Mouse (Mus musculus): Measurements from ENCODE around the gene Pfkm. TPM values are rescaled to one million over a fixed set of nuclear protein-coding genes. Genes with fewer than 3 reads are reported as not detected.

Pfkm gene
- polyA plus RNA-seq (2017; shearing (Covaris generic)): 10 to 100 TPM in 1 of 2 experiments, 1 to 10 TPM in 1; 9.0 to 13.0 TPM

DNA sequence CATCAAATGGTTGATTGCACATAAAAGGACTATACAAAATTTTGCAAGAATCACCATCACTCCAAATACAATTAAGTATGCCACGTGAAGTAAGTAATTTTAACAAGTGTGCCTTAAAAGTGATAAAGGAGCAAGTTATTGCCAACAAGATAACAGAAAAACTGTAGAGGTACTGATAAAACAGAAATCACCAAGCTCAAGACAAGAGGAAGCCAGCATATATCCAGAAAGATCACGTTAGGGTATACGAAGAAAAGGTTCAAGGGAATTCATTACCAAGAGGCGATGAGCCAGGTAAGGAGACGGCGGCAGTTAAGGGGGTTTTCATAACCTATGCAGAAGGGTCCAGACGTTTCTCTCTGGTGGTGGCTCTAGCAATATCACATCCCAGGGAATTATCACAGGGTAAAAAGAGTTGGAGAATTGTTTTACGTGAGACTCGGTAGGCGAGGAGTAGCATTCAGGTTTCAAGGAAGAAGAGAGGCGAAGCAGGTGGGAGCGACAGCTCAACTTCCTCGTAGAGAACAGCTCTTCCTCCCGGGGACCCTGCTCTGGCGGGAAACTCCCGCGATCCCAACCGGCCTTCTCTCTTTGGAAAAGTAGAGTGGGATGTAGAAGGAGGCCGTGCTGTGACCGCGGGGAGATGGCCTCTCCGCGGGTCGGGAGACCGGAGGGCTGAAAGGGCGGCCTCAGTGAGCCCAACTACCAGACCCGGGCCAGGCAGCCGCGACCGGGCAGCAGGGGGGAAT, at the start of gene Pfkm:
Gene Pfkm (plus strand): TSS at position 218 of the 749 bp plus-strand sequence.

DNA sequence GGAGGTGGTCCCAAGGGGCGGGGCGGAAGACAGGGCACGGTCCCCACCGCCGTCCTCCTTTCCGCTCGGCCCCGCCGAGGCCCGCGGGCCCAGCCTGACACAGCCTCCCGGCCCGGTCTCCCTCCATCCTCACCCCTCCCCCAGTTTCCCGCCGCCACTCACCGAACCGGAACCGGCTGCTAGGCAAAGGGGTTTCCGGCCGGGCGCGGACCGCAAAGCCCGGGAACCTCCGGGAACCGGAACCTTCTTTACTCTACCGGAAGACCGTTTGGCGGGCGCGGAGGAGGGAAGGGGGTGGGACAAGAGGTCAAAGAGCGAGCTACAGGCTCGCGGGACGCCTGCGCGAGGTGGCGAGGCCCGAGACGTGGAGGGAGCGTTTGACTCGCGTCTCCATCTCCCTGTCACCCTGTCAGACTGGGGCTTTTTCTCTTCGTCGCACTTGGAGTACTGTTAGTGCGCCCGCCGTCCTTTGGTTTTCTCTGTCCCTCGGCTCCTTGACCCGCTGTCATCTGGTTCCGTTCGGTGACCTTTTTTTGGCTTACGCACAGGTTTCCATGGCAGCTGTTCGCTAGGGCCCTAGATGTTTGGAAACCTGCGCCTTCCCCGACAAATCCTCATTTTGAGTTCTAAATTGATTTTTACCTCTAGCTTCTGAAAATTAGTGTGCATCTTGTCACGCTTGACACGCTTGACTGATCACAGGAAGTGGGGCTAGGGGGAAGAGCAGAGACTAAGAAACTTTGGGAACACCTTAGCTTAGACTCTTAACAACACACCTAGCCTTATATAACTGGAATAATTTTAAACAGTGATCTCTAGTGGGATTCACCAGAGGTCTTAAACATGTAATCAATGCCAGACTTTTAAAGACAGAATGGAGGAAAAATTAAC, 977 bp downstream of the Pfkm start, which contains the start of gene Senp1:
Gene Senp1 (minus strand): TSS at position 624 of the 891 bp plus-strand sequence.

DNA sequence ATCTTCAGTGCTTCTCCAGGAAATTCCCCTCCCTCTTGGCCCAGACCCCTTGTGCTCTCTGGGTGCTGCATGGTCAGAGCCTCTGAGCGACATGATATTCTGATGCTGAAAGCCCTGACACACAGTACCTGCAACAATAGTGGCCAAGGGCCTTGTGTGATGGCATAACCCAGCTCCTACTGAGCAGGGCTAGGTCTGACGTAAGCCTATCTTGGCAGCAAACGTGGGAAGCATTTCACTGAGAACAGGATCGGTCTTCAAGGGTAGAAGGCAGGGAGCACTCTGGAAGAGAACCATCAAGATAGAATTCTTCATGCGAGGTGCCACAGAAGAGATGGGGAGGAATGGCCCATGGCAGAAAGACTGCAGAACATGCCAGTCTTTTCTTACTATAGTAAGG, 73.1 kb downstream of the Pfkm start, which contains the start of gene Asb8:
Gene Asb8 (minus strand): TSS at position 101 of the 400 bp plus-strand sequence.

DNA sequence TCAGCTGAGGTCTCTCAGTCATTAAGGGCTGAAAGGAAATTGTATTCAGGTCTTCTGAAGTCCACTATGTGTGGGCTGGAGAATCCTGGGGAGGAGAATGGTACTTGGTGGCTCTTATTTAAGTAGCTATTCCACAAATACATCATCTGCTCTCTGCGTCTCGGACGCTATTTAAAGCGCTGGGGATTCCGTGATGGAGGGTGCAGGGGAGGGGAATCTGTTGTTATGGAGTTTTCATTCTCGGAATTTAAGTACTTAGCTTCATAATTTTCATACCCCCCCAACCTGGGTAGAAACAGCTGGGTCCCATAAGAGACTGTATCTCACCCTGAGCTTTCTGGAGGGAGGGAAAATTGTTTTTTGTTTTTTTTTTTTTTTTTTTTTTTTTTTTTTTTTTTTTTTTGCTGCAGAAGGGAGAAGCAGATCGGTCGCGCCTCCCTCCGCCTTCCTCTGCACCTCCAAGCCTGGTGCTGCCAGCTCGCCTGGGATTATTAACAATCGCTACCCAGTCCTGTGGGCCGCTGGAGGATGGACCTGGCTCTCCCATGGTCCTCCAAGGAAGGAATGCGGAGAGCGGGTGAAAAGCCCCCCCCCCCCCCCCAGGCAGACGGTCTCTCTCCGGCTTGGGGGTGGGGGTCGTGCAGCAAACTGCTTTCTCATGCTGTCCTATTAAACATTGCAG, 74.7 kb downstream of the Pfkm start, which contains the start of gene Ccdc184:
Gene Ccdc184 (plus strand): TSS at position 196 of the 682 bp plus-strand sequence.

Other genes with a start within 250 kb of the Pfkm start
- gene Hdac7, start 248.1 kb upstream of the Pfkm start, polyA plus RNA-seq (2017; shearing (Covaris generic)): 10 to 100 TPM; 67.9 to 93.6 TPM
- 1 to 10 TPM; 1.1 to 9.0 TPM for gene Vdr, start 182.0 kb upstream of the Pfkm start, polyA plus RNA-seq (2017; shearing (Covaris generic))
- gene Tmem106c, start 128.4 kb upstream of the Pfkm start, polyA plus RNA-seq (2017; shearing (Covaris generic)): 10 to 100 TPM; 13.1 to 20.8 TPM
- under 1 TPM in 1 of 2 experiments, not detected in 1; 0.11 TPM for gene Col2a1, start 87.9 kb upstream of the Pfkm start, polyA plus RNA-seq (2017; shearing (Covaris generic))
- gene Senp1, start 1.2 kb downstream of the Pfkm start, polyA plus RNA-seq (2017; shearing (Covaris generic)): 10 to 100 TPM; 42.2 to 54.6 TPM
- 10 to 100 TPM; 38.4 to 41.8 TPM for gene Asb8, start 73.0 kb downstream of the Pfkm start, polyA plus RNA-seq (2017; shearing (Covaris generic))
- gene Ccdc184, start 74.6 kb downstream of the Pfkm start, polyA plus RNA-seq (2017; shearing (Covaris generic)): under 1 TPM; 0.07 to 0.57 TPM
- gene Olfr288, start 103.0 kb downstream of the Pfkm start, polyA plus RNA-seq (2017; shearing (Covaris generic)): not detected
- gene Gm44579, start 128.4 kb downstream of the Pfkm start, polyA plus RNA-seq (2017; shearing (Covaris generic)): under 1 TPM in 1 of 2 experiments, not detected in 1; 0.16 TPM
- gene Olfr287, start 128.5 kb downstream of the Pfkm start, polyA plus RNA-seq (2017; shearing (Covaris generic)): not detected
- gene Olfr286, start 141.9 kb downstream of the Pfkm start, polyA plus RNA-seq (2017; shearing (Covaris generic)): under 1 TPM in 1 of 2 experiments, not detected in 1; 0.33 TPM
- gene H1fnt, start 164.7 kb downstream of the Pfkm start, polyA plus RNA-seq (2017; shearing (Covaris generic)): under 1 TPM in 1 of 2 experiments, not detected in 1; 0.14 TPM
- under 1 TPM in 1 of 2 experiments, not detected in 1; 0.39 TPM for gene Zfp641, start 203.6 kb downstream of the Pfkm start, polyA plus RNA-seq (2017; shearing (Covaris generic))
- gene Olfr285, start 224.8 kb downstream of the Pfkm start, polyA plus RNA-seq (2017; shearing (Covaris generic)): not detected
- gene Olfr284, start 248.4 kb downstream of the Pfkm start, polyA plus RNA-seq (2017; shearing (Covaris generic)): under 1 TPM in 1 of 2 experiments, not detected in 1; 0.29 TPM